Mouse (Mus musculus) limb, embryonic 14.5 days (tissue): ENCODE measurements at regions not wholly inside any gene's neighbourhood (a gene's known extent, or its start where the extent isn't known, plus 50 kb on each side); places are given as distances from the start of the nearest gene placed in this dataset.

Experiments used
- ATAC-seq: fragments of 200-750 bp; cut with Nextera tagmentation; 2 replicates; pipeline ENCODE4 v1.8.0; 2017; ENCODE audit warnings: low read depth, moderate number of reproducible peaks, moderate TSS enrichment; ENCODE audit not compliant: low FRiP score
- DNase-seq: peaks from one replicate; pipeline ENCODE4 v3.0.0-alpha.2; 2015; ENCODE audit warnings: low spot score
- H3K27ac ChIP-seq: fragments of 300-500 bp; sonication (generic); replicated peaks from 2 replicates; pipeline ENCODE4 v1.5.1; 2014; ENCODE audit warnings: low read depth, mild to moderate bottlenecking, low read length, moderate library complexity, mixed read lengths
- H3K27me3 ChIP-seq: fragments of 300-500 bp; sonication (generic); 2 replicates; pipeline ENCODE4 v1.6.1; 2014; ENCODE audit warnings: low read length, mixed read lengths; ENCODE audit not compliant: control insufficient read depth, insufficient read depth
- H3K36me3 ChIP-seq: fragments of 300-500 bp; sonication (generic); 2 replicates; pipeline ENCODE4 v1.6.1; 2014; ENCODE audit warnings: mild to moderate bottlenecking, low read length, moderate library complexity, mixed read lengths; ENCODE audit not compliant: control insufficient read depth, insufficient read depth
- H3K4me1 ChIP-seq: fragments of 300-500 bp; sonication (generic); 2 replicates; pipeline ENCODE4 v1.6.1; 2014; ENCODE audit warnings: antibody characterized with exemption, low read length, mixed read lengths; ENCODE audit not compliant: control insufficient read depth, insufficient read depth
- H3K4me2 ChIP-seq: fragments of 300-500 bp; sonication (generic); replicated peaks from 2 replicates; pipeline ENCODE4 v1.6.1; 2014; ENCODE audit warnings: low read depth, mild to moderate bottlenecking, low read length, moderate library complexity; ENCODE audit not compliant: severe bottlenecking
- H3K4me3 ChIP-seq: fragments of 300-500 bp; sonication (generic); replicated peaks from 2 replicates; pipeline ENCODE4 v1.5.1; 2014; ENCODE audit warnings: low read length
- H3K9ac ChIP-seq: fragments of 300-500 bp; sonication (generic); 2 replicates; pipeline ENCODE4 v1.6.1; 2014; ENCODE audit warnings: mild to moderate bottlenecking, low read depth, low read length, moderate library complexity; ENCODE audit not compliant: severe bottlenecking
- H3K9me3 ChIP-seq: fragments of 300-500 bp; sonication (generic); 2 replicates; pipeline ENCODE4 v1.6.1; 2016; ENCODE audit warnings: low read length; ENCODE audit not compliant: control insufficient read depth
- POLR2A ChIP-seq: fragments of 200-500 bp; IDR thresholded peaks from 2 replicates; pipeline ENCODE4 v1.8.0; 2012; ENCODE audit warnings: inconsistent platforms, mild to moderate bottlenecking, moderate library complexity, borderline replicate concordance; ENCODE audit not compliant: insufficient read depth, insufficient read length; ENCODE audit errors: extremely low read depth
- WGBS: fragments of 180-500 bp; shearing (Covaris S2); extraction: QIAGEN DNeasy Blood & Tissue Kit; methylation state at CpG from one replicate; pipeline ENCODE4 v1.1.7; 2014; 5-methylcytosine and 5-hydroxymethylcytosine counted together

- Histone ChIP-seq H3K36me3 (no peaks in the 10 kb centered on the region), H3K4me2 (no peak overlapping the region), H3K9ac (no peak overlapping the region), H3K4me3 (no peak overlapping the region), H3K27me3 (no peaks in the 10 kb centered on the region), H3K9me3 (no peaks in the 10 kb centered on the region), H3K4me1 (no peaks in the 10 kb centered on the region), H3K27ac (no peak overlapping the region)
- WGBS = 64% methylated on average over 9 of the region's 9 CpGs
- no peak for DNase-seq
- ATAC-seq = no peak
- no peak for TF ChIP-seq POLR2A
These were observed 76.0 kb downstream of the Gm19935 start for GRCm38 (mm10) chr8:90740963-90741733.

DNA sequence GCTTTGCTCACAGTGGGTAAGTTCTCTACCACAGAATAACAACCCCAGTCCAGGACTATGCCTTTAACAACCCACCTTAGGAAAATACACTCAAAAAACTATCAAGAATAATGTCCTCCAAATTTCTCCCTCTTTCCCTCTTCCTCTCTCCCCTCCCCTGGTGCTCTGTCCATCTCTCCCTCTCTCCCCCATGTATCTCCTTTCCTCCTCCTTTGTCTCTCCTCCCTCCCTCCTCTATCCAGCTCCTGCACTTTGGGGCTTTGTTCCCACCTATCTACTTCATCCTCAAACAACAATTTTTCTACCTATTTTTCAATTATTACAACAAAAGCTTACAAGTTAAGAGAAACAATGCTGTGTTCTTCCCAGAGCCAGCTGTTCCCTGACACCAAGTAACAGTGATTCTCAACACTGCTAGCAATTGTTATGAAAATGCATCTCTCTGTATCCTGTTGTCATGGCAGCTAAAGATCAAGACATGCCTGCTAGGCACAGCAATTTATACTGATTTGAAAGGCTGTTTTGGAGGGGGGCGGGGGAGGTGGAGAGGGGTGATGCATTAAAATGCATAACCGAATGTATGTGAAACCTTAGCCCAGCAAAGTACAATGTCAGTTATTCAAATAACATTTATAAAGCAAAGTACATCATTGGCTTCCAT, 76.8 kb downstream of the Gm19935 start:
- WGBS = 77% methylated on average over 2 of the region's 2 CpGs
- H3K27ac ChIP-seq = no peak overlapping the region
- no peak for TF ChIP-seq POLR2A
- H3K4me3 ChIP-seq = no peak overlapping the region
- no peaks in the 10 kb centered on the region for H3K9me3 ChIP-seq
- ATAC-seq (no peak), DNase-seq (no peak)
- H3K27me3 ChIP-seq = no peaks in the 10 kb centered on the region
- no peaks in the 10 kb centered on the region for H3K4me1 ChIP-seq
- no peak overlapping the region for H3K4me2 ChIP-seq
- no peaks in the 10 kb centered on the region for H3K36me3 ChIP-seq
- H3K9ac ChIP-seq = no peak overlapping the region

GRCm38 (mm10) chr8:90728011-90728410, 89.2 kb downstream of the Gm19935 start:
- 53% methylated on average over 1 of the region's 1 CpGs for WGBS
- Histone ChIP-seq H3K9ac (no peak overlapping the region), H3K9me3 (no peaks in the 10 kb centered on the region), H3K27me3 (no peaks in the 10 kb centered on the region), H3K4me2 (no peak overlapping the region), H3K4me1 (no peaks in the 10 kb centered on the region), H3K36me3 (no peaks in the 10 kb centered on the region), H3K27ac (no peak overlapping the region), H3K4me3 (no peak overlapping the region)
- DNase-seq (no peak), ATAC-seq (no peak)
- no peak for TF ChIP-seq POLR2A

DNA sequence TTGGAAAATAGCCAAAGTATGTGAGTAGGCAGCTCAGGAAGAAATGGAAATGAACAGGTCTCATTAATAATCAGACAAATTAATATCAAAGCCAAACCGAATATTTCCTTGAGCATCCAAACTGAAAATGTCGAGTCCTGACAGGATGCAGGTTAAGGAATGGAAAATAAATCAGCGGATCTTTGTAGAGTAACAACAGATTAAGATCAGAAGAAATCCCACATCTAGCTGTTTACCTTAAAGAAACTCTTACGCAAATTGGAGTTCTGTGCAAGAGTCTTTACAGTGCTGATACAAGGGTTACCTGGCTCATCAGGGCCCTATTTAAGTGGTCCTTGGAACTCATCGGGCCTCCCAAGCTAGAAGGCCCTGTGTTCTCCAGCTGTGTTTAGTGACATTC, 92.0 kb downstream of the Gm19935 start:
- WGBS = 88% methylated on average over 5 of the region's 5 CpGs
- H3K27me3 ChIP-seq = no peaks in the 10 kb centered on the region
- no peak overlapping the region for H3K9ac ChIP-seq
- H3K9me3 ChIP-seq = no peaks in the 10 kb centered on the region
- DNase-seq (no peak), ATAC-seq (no peak)
- no peaks in the 10 kb centered on the region for H3K36me3 ChIP-seq
- H3K4me1 ChIP-seq = no peaks in the 10 kb centered on the region
- H3K27ac ChIP-seq = no peak overlapping the region
- H3K4me2 ChIP-seq = no peak overlapping the region
- no peak overlapping the region for H3K4me3 ChIP-seq
- TF ChIP-seq POLR2A = no peak

DNA sequence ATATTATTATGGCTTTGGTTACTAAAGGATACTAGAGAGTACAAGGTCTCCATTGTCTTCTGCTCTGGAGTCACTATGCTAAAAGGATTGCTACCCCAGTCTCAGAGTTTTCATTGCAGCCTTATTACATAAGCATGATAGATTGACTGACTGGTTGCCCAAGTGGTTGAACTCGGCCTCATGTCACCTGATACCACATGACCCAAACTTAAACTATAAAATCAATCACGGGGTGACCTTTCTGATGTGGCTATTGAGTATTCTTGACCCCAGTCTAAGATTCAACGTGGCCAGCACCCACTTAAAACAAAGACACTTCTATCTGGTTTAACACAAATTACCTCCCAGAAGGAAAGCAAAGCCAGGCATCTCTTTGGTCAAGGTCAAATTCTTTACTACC, 100.8 kb downstream of the Gm19935 start:
- WGBS = 43% methylated on average over 3 of the region's 3 CpGs
- ATAC-seq (no peak), DNase-seq (no peak)
- Histone ChIP-seq H3K4me3 (no peak overlapping the region), H3K4me1 (no peaks in the 10 kb centered on the region), H3K4me2 (no peak overlapping the region), H3K27ac (no peak overlapping the region), H3K9ac (no peak overlapping the region), H3K27me3 (no peaks in the 10 kb centered on the region), H3K36me3 (no peaks in the 10 kb centered on the region), H3K9me3 (no peaks in the 10 kb centered on the region)
- no peak for TF ChIP-seq POLR2A

DNA sequence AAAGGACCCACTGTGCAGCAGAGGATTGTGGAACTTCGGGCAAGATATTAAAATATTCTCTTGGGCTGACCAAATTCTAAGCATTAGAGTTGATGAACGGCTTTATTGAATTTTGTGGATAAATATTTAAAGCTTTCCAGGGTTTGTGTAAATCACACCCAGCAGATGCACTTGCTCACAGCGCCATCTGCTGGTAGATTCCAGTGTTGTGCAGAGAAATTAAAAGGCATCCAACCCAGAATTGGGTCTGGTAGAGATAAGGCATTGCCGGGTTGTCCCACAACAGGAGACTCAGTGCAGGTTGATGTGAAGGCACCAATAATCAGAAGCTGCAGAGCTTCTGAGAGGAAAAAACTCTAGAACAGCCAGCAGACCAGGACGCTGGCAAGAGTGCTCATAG, 108.7 kb downstream of the Gm19935 start:
- Histone ChIP-seq H3K27ac (no peak overlapping the region), H3K4me3 (no peak overlapping the region), H3K4me1 (no peaks in the 10 kb centered on the region), H3K36me3 (no peaks in the 10 kb centered on the region), H3K9me3 (no peaks in the 10 kb centered on the region), H3K4me2 (no peak overlapping the region), H3K27me3 (no peaks in the 10 kb centered on the region; the same call in 1 of the 2 replicates), H3K9ac (no peak overlapping the region)
- ATAC-seq = peak; percentile 37; the same call in 1 of the 2 replicates
- 16% methylated on average over 5 of the region's 5 CpGs for WGBS
- no peak for TF ChIP-seq POLR2A
- DNase-seq = peak; percentile 75
